Mouse (Mus musculus) stomach, embryonic 14.5 days (tissue): ENCODE results near the gene Snx8. TPM values are rescaled to one million over a fixed set of nuclear protein-coding genes. Genes with fewer than 3 reads are reported as not detected.

Experiments
- ATAC-seq: fragments of 200-750 bp; cut with Nextera tagmentation; 2 replicates; pipeline ENCODE4 v1.8.0; 2017; ENCODE audit warnings: low read depth, moderate TSS enrichment; ENCODE audit not compliant: insufficient number of reproducible peaks, insufficient read depth, low FRiP score
- H3K27ac ChIP-seq: fragments of 300-500 bp; sonication (generic); 2 replicates; pipeline ENCODE4 v1.5.1; 2014; ENCODE audit warnings: mild to moderate bottlenecking, low read length, moderate library complexity, mixed read lengths
- H3K27me3 ChIP-seq: fragments of 300-500 bp; sonication (generic); 2 replicates; pipeline ENCODE4 v1.6.1; 2014; ENCODE audit warnings: low read length, control low read depth, mixed read lengths; ENCODE audit not compliant: control insufficient read depth, insufficient read depth
- H3K36me3 ChIP-seq: fragments of 300-500 bp; sonication (generic); 2 replicates; pipeline ENCODE4 v1.6.1; 2014; ENCODE audit warnings: mild to moderate bottlenecking, control low read depth, low read length, moderate library complexity, mixed read lengths; ENCODE audit not compliant: control insufficient read depth, insufficient read depth
- H3K4me1 ChIP-seq: fragments of 300-500 bp; sonication (generic); 2 replicates; pipeline ENCODE4 v1.6.1; 2014; ENCODE audit warnings: low read length, control low read depth, mixed read lengths; ENCODE audit not compliant: control insufficient read depth, insufficient read depth
- H3K4me2 ChIP-seq: fragments of 300-500 bp; sonication (generic); replicated peaks from 2 replicates; pipeline ENCODE4 v1.6.1; 2014; ENCODE audit warnings: low read depth, low read length, control low read depth
- H3K4me3 ChIP-seq: fragments of 300-500 bp; sonication (generic); 2 replicates; pipeline ENCODE4 v1.5.1; 2014; ENCODE audit warnings: low read depth, low read length, control low read depth
- H3K9ac ChIP-seq: fragments of 300-500 bp; sonication (generic); replicated peaks from 2 replicates; pipeline ENCODE4 v1.6.1; 2014; ENCODE audit warnings: low read depth, mild to moderate bottlenecking, control low read depth, low read length, moderate library complexity, mixed read lengths
- H3K9me3 ChIP-seq: fragments of 300-500 bp; sonication (generic); 2 replicates; pipeline ENCODE4 v1.6.1; 2016; ENCODE audit warnings: low read depth, low read length, control low read depth; ENCODE audit not compliant: control insufficient read depth
- WGBS: fragments of 180-500 bp; shearing (Covaris S2); extraction: QIAGEN DNeasy Blood & Tissue Kit; methylation state at CpG from one replicate; pipeline ENCODE4 v1.1.7; 2014; 5-methylcytosine and 5-hydroxymethylcytosine counted together
- polyA plus RNA-seq: library from polyadenylated mRNA; unstranded; fragments of >200 nt; fragmentation: Nextera tagmentation; extraction: Ambion mirVana; gene quantifications from 2 replicates; pipeline ENCODE4 v1.2.1, GENCODE M21; 2014

The Snx8 gene
- polyA plus RNA-seq, 1 experiment from 2014 or later = 9.1 TPM

DNA sequence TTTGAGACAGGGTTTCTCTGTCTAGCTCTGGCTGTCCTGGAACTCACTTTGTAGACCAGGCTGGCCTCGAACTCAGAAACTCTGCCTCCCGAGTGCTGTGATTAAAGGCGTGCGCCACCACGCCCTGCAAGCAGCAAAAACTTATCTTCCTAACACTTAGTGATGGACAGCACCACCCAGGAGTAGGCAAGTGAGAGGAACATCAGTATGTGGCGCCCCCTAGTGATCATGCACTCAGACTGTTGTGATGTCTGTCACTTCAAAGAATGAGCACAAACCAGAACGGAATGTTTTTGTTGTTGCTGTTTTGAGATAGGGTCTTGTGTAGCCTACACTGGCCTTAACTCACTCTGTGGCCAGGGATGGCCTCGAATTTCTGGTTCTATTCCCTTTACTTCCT, 22.3 kb upstream of the Snx8 start:
- no peaks in the 10 kb centered on the region for H3K4me1 ChIP-seq
- H3K27ac ChIP-seq = no peak overlapping the region
- H3K4me3 ChIP-seq = no peak overlapping the region
- H3K9ac ChIP-seq = no peak overlapping the region
- H3K4me2 ChIP-seq = no peak overlapping the region
- no peaks in the 10 kb centered on the region for H3K9me3 ChIP-seq
- no peaks in the 10 kb centered on the region for H3K36me3 ChIP-seq
- WGBS = 35% methylated on average over 8 of the region's 8 CpGs
- no peaks in the 10 kb centered on the region for H3K27me3 ChIP-seq
- ATAC-seq = no peak

DNA sequence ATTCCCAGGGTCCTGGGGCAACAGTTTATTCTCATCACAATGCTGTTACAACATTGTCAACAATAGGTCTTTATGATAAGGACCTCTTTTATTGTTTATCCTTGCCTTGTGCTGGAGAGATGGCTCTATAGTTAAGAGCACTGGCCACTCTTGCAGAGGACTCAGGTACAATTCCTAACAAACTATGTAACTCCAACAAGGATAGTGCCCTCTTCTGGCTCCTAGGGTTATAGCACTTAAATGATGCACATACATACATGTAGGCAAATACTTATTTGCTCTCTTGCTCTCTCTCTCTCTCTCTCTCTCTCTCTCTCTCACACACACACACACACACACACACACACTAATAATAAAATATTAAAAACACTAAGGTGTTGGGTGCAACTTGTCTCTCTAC, 19.7 kb upstream of the Snx8 start:
- Histone ChIP-seq H3K4me3 (no peak overlapping the region), H3K27ac (no peak overlapping the region)

DNA sequence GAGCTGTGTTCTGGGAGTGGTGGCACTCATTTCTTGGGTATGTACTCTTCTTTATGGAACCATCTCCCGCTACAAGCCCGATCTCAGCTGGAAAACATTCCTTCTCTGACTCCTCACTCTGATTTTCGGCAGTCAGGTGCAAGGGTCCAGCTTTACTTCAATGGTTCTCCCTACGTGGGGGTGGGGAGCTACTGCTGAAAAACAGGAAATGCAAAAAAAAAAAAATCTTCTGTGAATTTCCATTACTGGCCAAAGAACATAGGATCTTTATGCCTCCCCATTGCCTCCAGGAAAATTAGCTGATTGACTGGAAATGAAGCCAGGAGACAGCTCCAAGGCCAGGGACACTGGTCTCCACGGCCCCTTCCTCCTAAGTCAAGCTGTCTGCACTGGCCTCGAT, 17.6 kb upstream of the Snx8 start:
- no peak overlapping the region for H3K27ac ChIP-seq
- H3K4me3 ChIP-seq = no peak overlapping the region
- no peak for ATAC-seq
- H3K4me1 ChIP-seq = no peaks in the 10 kb centered on the region
- WGBS = 66% methylated on average over 6 of the region's 6 CpGs
- H3K36me3 ChIP-seq = no peaks in the 10 kb centered on the region
- no peak overlapping the region for H3K4me2 ChIP-seq
- H3K27me3 ChIP-seq = no peaks in the 10 kb centered on the region
- H3K9ac ChIP-seq = no peak overlapping the region
- H3K9me3 ChIP-seq = no peaks in the 10 kb centered on the region

More for the DNA sequence above, 19.7 kb upstream of the Snx8 start:
- ATAC-seq = no peak
- Histone ChIP-seq H3K9ac (no peak overlapping the region), H3K4me2 (no peak overlapping the region), H3K4me1 (no peaks in the 10 kb centered on the region), H3K27me3 (no peaks in the 10 kb centered on the region), H3K36me3 (no peaks in the 10 kb centered on the region), H3K9me3 (no peaks in the 10 kb centered on the region)

DNA sequence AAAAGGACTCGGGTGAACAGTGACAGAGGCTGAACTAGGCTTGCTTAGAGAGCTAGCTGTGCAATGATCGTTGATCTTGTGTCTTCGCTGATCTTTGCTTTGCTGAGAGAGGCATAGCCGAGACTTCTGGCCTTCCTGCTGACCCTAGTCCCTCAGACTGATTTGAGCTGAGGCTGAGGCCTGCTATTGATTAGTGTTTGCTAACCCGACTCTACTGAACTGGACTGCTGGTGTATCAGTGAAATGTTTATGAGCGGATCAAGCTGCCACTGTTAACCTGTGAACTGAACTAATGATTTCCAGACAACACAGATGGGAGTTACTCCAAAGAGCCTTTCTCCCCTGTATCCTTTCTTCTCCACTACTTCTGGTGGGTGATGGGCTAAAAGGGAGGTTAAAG, 16.1 kb upstream of the Snx8 start:
- no peaks in the 10 kb centered on the region for H3K9me3 ChIP-seq
- no peak overlapping the region for H3K4me3 ChIP-seq
- H3K9ac ChIP-seq = no peak overlapping the region
- H3K4me1 ChIP-seq = no peaks in the 10 kb centered on the region
- WGBS = 75% methylated on average over 6 of the region's 6 CpGs
- no peak for ATAC-seq
- H3K4me2 ChIP-seq = no peak overlapping the region
- H3K36me3 ChIP-seq = no peaks in the 10 kb centered on the region
- no peaks in the 10 kb centered on the region for H3K27me3 ChIP-seq
- H3K27ac ChIP-seq = no peak overlapping the region

DNA sequence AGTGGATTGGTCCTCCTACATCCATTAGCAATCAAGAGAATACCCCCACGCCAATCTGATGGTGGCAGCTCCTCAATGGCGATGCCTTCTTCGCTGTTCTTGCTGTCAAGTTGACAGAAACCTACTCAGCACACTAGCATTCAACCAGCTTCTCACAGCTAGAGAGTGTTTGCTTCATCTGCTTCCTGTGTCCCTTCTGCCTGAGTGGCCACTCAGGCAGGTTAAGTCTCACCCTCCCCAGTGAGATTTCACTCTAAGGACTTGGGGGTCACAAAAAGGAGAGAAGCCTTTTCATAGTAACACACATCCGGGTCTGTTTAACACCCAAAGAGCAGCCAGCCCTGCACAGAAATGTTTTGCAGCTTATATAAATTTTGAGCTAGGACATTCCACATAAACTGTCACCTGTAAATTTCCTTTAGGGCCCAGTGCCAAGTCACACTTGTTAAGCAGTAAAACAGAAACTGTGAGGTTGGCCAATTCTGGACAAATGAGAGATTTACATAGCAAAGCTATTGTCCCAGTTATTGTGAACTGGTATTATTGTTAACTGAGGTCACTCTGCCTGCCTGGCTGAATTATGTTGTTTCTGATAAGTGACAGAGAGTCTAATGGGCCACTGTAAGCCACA, 13.7 kb upstream of the Snx8 start:
- no peaks in the 10 kb centered on the region for H3K27me3 ChIP-seq
- H3K4me3 ChIP-seq = no peak overlapping the region
- H3K9me3 ChIP-seq = no peaks in the 10 kb centered on the region
- 67% methylated on average over 4 of the region's 4 CpGs for WGBS
- no peaks in the 10 kb centered on the region for H3K36me3 ChIP-seq
- no peaks in the 10 kb centered on the region for H3K4me1 ChIP-seq
- H3K4me2 ChIP-seq = no peak overlapping the region
- no peak overlapping the region for H3K9ac ChIP-seq
- H3K27ac ChIP-seq = no peak overlapping the region
- no peak for ATAC-seq

DNA sequence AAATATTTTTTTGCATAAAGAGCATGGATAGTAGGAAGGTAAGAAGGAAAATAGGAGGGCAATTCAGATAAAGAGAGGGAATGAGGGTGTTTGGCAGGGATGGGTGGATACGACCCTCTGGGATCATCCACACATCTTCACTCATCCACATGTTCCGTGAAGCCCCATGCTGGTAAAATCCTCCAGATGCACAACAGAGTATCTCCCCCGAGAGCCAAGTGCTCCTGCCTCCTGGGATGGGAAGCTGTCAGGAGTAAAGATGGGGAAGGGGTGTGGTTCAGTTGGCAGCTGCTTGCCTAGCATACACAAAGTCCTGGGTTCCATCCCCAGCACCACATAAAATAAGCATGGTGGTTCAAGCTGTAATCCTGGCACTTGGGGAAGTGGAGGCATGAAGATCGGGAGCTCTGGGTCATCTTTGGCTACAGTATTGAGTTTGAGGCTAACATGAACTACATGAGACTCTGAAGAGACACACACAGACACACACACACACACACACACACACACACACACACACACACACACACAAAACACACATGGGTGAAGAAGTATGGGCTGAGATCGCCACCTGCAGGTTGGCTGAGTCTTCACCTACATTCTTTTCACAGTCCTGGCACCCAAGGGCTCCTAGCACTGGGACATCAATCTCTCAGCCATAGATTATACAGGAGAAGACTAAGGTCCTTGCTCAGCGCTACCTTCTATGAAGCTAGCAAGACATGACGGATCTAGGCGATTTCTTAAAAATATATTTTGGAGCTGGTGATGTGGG, 7.3 kb upstream of the Snx8 start:
- WGBS = 65% methylated on average over 8 of the region's 8 CpGs
- no peak overlapping the region for H3K9ac ChIP-seq
- no peaks in the 10 kb centered on the region for H3K9me3 ChIP-seq
- no peak overlapping the region for H3K4me2 ChIP-seq
- no peak overlapping the region for H3K4me3 ChIP-seq
- H3K27ac ChIP-seq = no peak overlapping the region
- no peaks in the 10 kb centered on the region for H3K4me1 ChIP-seq
- no peak for ATAC-seq
- H3K36me3 ChIP-seq = no peaks in the 10 kb centered on the region
- no peaks in the 10 kb centered on the region for H3K27me3 ChIP-seq

DNA sequence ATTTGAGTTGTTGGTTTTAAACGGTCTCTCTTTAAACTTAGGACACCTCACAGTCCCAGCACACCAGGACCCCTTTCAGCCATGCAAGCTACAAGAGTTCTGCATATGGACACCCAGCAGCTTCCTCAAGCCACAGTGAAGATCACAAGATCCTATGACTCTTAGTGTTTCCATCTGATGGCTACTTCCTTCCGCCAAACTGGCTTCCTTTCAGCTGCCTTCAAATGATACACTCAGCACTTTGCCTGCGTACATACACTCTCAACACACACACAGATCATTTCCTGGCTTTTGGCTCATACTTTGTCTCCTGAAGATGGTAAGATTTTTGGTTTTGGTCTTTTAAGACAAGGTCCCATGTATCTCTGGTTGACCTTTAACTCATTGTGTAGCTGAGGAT, 3.6 kb upstream of the Snx8 start:
- WGBS = 90% methylated on average over 3 of the region's 3 CpGs
- H3K27me3 ChIP-seq = no peaks in the 10 kb centered on the region; the same call in 1 of the 2 replicates

DNA sequence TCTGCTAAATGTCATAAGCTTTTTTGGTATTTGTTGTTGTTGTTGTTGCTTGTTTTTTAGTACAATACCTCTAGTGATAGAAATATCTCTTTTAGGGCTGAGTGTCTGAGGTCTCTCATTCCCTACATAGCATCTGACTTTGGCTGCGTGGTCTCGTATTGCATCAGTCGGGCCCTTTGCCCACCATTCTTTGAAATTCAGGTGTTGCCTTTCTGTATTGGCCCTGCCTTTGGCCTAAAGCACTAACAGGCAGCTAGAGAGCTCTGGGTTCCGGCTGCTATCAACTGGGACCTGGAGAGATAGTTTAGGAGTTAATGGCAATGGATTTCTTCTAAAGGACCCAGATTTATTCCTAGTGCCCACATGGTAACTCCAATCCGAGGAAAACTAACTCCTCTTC, 2.9 kb upstream of the Snx8 start:
- Histone ChIP-seq H3K9ac (no peak overlapping the region), H3K4me1 (peaks cover 7% of the 10 kb centered on the region; the same call in 1 of the 2 replicates), H3K27me3 (no peaks in the 10 kb centered on the region; the same call in 1 of the 2 replicates), H3K4me3 (no peak overlapping the region), H3K4me2 (no peak overlapping the region), H3K36me3 (no peaks in the 10 kb centered on the region), H3K27ac (no peak overlapping the region), H3K9me3 (no peaks in the 10 kb centered on the region)
- 86% methylated on average over 5 of the region's 5 CpGs for WGBS
- no peak for ATAC-seq

More for the DNA sequence above, 3.6 kb upstream of the Snx8 start:
- Histone ChIP-seq H3K4me1 (peaks cover 7% of the 10 kb centered on the region; the same call in 1 of the 2 replicates), H3K4me3 (no peak overlapping the region), H3K27ac (no peak overlapping the region), H3K9ac (no peak overlapping the region), H3K9me3 (no peaks in the 10 kb centered on the region), H3K4me2 (no peak overlapping the region), H3K36me3 (no peaks in the 10 kb centered on the region)
- no peak for ATAC-seq
